Mouse (Mus musculus): Measurements from ENCODE around the gene Ank3. TPM values are rescaled to one million over a fixed set of nuclear protein-coding genes. Genes with fewer than 3 reads are reported as not detected.

Gene Ank3
- total and polyA plus RNA-seq, 3 experiments, result 3.2 to 6.7 TPM; not detected in 1

GRCm38 (mm10) chr10:69744181-69744580 is 345.6 kb downstream of the Ank3 start:
- no peak overlapping the region; a peak in 1 of 4 replicates for H3K4me3 ChIP-seq (ENCODE audit: control insufficient read depth in 1 of 2, insufficient read depth in 1 of 2, low read depth in 2 of 2, low read length in 2 of 2)

GRCm38 (mm10) chr10:69744871-69745270 is 346.3 kb downstream of the Ank3 start:
- no peak overlapping the region for H3K4me3 ChIP-seq (ENCODE audit: control insufficient read depth in 1 of 2, insufficient read depth in 1 of 2, low read depth in 2 of 2, low read length in 2 of 2)
- no peaks in the 10 kb centered on the region for H3K4me1 ChIP-seq (ENCODE audit: control insufficient read depth in 1 of 2, insufficient read depth in 2 of 2, low read length in 2 of 2)
- H3K9me3 ChIP-seq (replicated peaks; ENCODE audit: insufficient read depth, low read length), result no peaks in the 10 kb centered on the region
- DNase-seq (ENCODE audit: low read depth, low spot score), result no peak
- H3K27ac ChIP-seq (ENCODE audit: control insufficient read depth, low read depth, low read length), result no peak overlapping the region
- TF ChIP-seq ZMIZ1 (IDR thresholded peaks at IDR 0.05; ENCODE audit: low read depth, low read length), result no peak
- TF ChIP-seq E2F4 (IDR thresholded peaks at IDR 0.05; ENCODE audit: borderline replicate concordance, low read depth, low read length), result no peak
- TF ChIP-seq ZNF384 (IDR thresholded peaks at IDR 0.05; ENCODE audit: low read depth, low read length), result no peak
- TF ChIP-seq MYC (IDR thresholded peaks at IDR 0.05; ENCODE audit: low read depth, low read length), result no peak
- TF ChIP-seq MXI1 (IDR thresholded peaks at IDR 0.05; ENCODE audit: low read depth, low read length), result no peak
- TF ChIP-seq USF1 (IDR thresholded peaks at IDR 0.05; ENCODE audit: low read depth, low read length), result no peak
- no peak for TF ChIP-seq CHD1 (IDR thresholded peaks at IDR 0.05; ENCODE audit: low read depth, low read length)
- TF ChIP-seq POLR2AphosphoS2 (IDR thresholded peaks at IDR 0.05; ENCODE audit: low read length), result no peak
- TF ChIP-seq POLR2AphosphoS5 (IDR thresholded peaks at IDR 0.05; ENCODE audit: borderline replicate concordance, low read depth, low read length), result no peak
- TF ChIP-seq CTCF (IDR thresholded peaks at IDR 0.05 in 2 of 3, conservative IDR thresholded peaks at IDR 0.05 in 1 of 3; ENCODE audit: control insufficient read depth in 1 of 3, insufficient read depth in 1 of 3, low read depth in 2 of 3, low read length in 3 of 3, poor library complexity in 1 of 3, severe bottlenecking in 1 of 3), result no peak
- TF ChIP-seq MAFK (IDR thresholded peaks at IDR 0.05; ENCODE audit: borderline replicate concordance, low read depth, low read length), result no peak
- TF ChIP-seq MEF2A (IDR thresholded peaks at IDR 0.05; ENCODE audit: extremely low read depth, insufficient replicate concordance, low read depth, low read length, poor library complexity, severe bottlenecking), result no peak
- TF ChIP-seq USF2 (IDR thresholded peaks at IDR 0.05; ENCODE audit: borderline replicate concordance in 1 of 2, insufficient read depth in 1 of 2, low read depth in 1 of 2, low read length in 2 of 2), result no peak
- no peak for TF ChIP-seq SMC3 (IDR thresholded peaks at IDR 0.05; ENCODE audit: low read depth, low read length)
- no peak for TF ChIP-seq EP300 (IDR thresholded peaks at IDR 0.05; ENCODE audit: low read depth in 1 of 2, low read length in 2 of 2)
- no peaks in the 10 kb centered on the region for H3K79me2 ChIP-seq (ENCODE audit: control insufficient read depth, insufficient read depth, low read length, poor library complexity)
- no peaks in the 10 kb centered on the region for H3K36me3 ChIP-seq (ENCODE audit: control insufficient read depth in 1 of 2, insufficient read depth in 2 of 2, low read length in 2 of 2)
- no peak overlapping the region for H3K9ac ChIP-seq (ENCODE audit: control insufficient read depth, low read depth, low read length, poor library complexity, severe bottlenecking)
- H3K27me3 ChIP-seq (ENCODE audit: control insufficient read depth in 1 of 2, insufficient read depth in 2 of 2, low read length in 2 of 2), result no peaks in the 10 kb centered on the region; a peak in 1 of 4 replicates

More at GRCm38 (mm10) chr10:69744181-69744580, 345.6 kb downstream of the Ank3 start:
- no peaks in the 10 kb centered on the region for H3K79me2 ChIP-seq (ENCODE audit: control insufficient read depth, insufficient read depth, low read length, poor library complexity)
- no peaks in the 10 kb centered on the region for H3K9me3 ChIP-seq (replicated peaks; ENCODE audit: insufficient read depth, low read length)
- H3K27me3 ChIP-seq (ENCODE audit: control insufficient read depth in 1 of 2, insufficient read depth in 2 of 2, low read length in 2 of 2), result no peaks in the 10 kb centered on the region
- TF ChIP-seq NRF1 (IDR thresholded peaks at IDR 0.05; ENCODE audit: insufficient read depth, low read depth, low read length, poor library complexity, severe bottlenecking) (no peak), RCOR1 (IDR thresholded peaks at IDR 0.05; ENCODE audit: low read depth, low read length) (no peak), CTCF (IDR thresholded peaks at IDR 0.05 in 2 of 3, conservative IDR thresholded peaks at IDR 0.05 in 1 of 3; ENCODE audit: control insufficient read depth in 1 of 3, insufficient read depth in 1 of 3, low read depth in 2 of 3, low read length in 3 of 3, poor library complexity in 1 of 3, severe bottlenecking in 1 of 3) (no peak), E2F4 (IDR thresholded peaks at IDR 0.05; ENCODE audit: borderline replicate concordance, low read depth, low read length) (no peak), CHD2 (IDR thresholded peaks at IDR 0.05; ENCODE audit: low read length) (no peak), ZNF384 (IDR thresholded peaks at IDR 0.05; ENCODE audit: low read depth, low read length) (no peak), USF1 (IDR thresholded peaks at IDR 0.05; ENCODE audit: low read depth, low read length) (no peak), ZMIZ1 (IDR thresholded peaks at IDR 0.05; ENCODE audit: low read depth, low read length) (no peak), SIN3A (IDR thresholded peaks at IDR 0.05; ENCODE audit: low read length) (no peak), UBTF (IDR thresholded peaks at IDR 0.05; ENCODE audit: borderline replicate concordance, insufficient read depth, low read depth, low read length) (no peak), SMC3 (IDR thresholded peaks at IDR 0.05; ENCODE audit: low read depth, low read length) (no peak), POLR2AphosphoS5 (IDR thresholded peaks at IDR 0.05; ENCODE audit: borderline replicate concordance, low read depth, low read length) (no peak), GATA1 (IDR thresholded peaks at IDR 0.05; ENCODE audit: low read depth, low read length) (no peak), POLR2AphosphoS2 (IDR thresholded peaks at IDR 0.05; ENCODE audit: low read length) (no peak), JUND (IDR thresholded peaks at IDR 0.05; ENCODE audit: low read depth, low read length) (no peak), MAFK (IDR thresholded peaks at IDR 0.05; ENCODE audit: borderline replicate concordance, low read depth, low read length) (no peak), USF2 (IDR thresholded peaks at IDR 0.05; ENCODE audit: borderline replicate concordance in 1 of 2, insufficient read depth in 1 of 2, low read depth in 1 of 2, low read length in 2 of 2) (no peak), GABPA (IDR thresholded peaks at IDR 0.05; ENCODE audit: low read depth, low read length) (no peak), ZC3H11A (IDR thresholded peaks at IDR 0.05; ENCODE audit: low read depth, low read length) (no peak), MAZ (IDR thresholded peaks at IDR 0.05; ENCODE audit: low read depth, low read length) (no peak)
- H3K9ac ChIP-seq (ENCODE audit: control insufficient read depth, low read depth, low read length, poor library complexity, severe bottlenecking), result no peak overlapping the region
- H3K4me1 ChIP-seq (ENCODE audit: control insufficient read depth in 1 of 2, insufficient read depth in 2 of 2, low read length in 2 of 2), result no peaks in the 10 kb centered on the region
- H3K27ac ChIP-seq (ENCODE audit: control insufficient read depth, low read depth, low read length), result no peak overlapping the region
- DNase-seq (ENCODE audit: low read depth, low spot score), result no peak
- no peaks in the 10 kb centered on the region for H3K36me3 ChIP-seq (ENCODE audit: control insufficient read depth in 1 of 2, insufficient read depth in 2 of 2, low read length in 2 of 2)

All from MEL (cell line).